Comparison of ENCODE assay signal across 9 mouse cellular contexts in genomic region chr17:72522381-72522780, GRCm38 (mm10).
DNase-seq lines count a peak whose midpoint lies in the region; ATAC-seq lines count a peak whose summit lies in the region.
"Had no signal": no experiment of that assay in that cellular context is flagged by ENCODE, and none has a peak within 500 bp of the region (broad histone marks: within the 10 kb centered on the region; RNA-seq: fewer than 3 reads in every experiment).

No protein-coding gene starts in this region.

- no peak overlapping the region for H3K9ac ChIP-seq in forebrain, embryonic 16.5 days (replicated peaks; ENCODE audit: low read depth, low read length)
- no peak overlapping the region for H3K9ac ChIP-seq in hindbrain, embryonic 16.5 days (ENCODE audit: low read depth, low read length)
- H3K9ac ChIP-seq: midbrain, embryonic 12.5 days had no signal

- H3K27ac ChIP-seq in forebrain, embryonic 16.5 days (ENCODE audit: low read length), result no peak overlapping the region
- H3K27ac ChIP-seq in hindbrain, embryonic 16.5 days (ENCODE audit: low read depth, low read length), result no peak overlapping the region
- H3K27ac ChIP-seq: midbrain, embryonic 12.5 days had no signal

- no peaks in the 10 kb centered on the region for H3K27me3 ChIP-seq in forebrain, embryonic 16.5 days (replicated peaks; ENCODE audit: control insufficient read depth, insufficient read depth, low read length)
- H3K27me3 ChIP-seq in hindbrain, embryonic 16.5 days (replicated peaks; ENCODE audit: control insufficient read depth, insufficient read depth, low read length), result no peaks in the 10 kb centered on the region
- H3K27me3 ChIP-seq: midbrain, embryonic 12.5 days had no signal

- H3K9me3 ChIP-seq in forebrain, embryonic 16.5 days (ENCODE audit: control insufficient read depth, low read length), result no peaks in the 10 kb centered on the region
- H3K9me3 ChIP-seq in hindbrain, embryonic 16.5 days (ENCODE audit: control insufficient read depth, low read length), result no peaks in the 10 kb centered on the region
- H3K9me3 ChIP-seq: midbrain, embryonic 12.5 days had no signal

- no peak overlapping the region for H3K4me2 ChIP-seq in forebrain, embryonic 16.5 days (ENCODE audit: low read length)
- no peak overlapping the region for H3K4me2 ChIP-seq in hindbrain, embryonic 16.5 days (ENCODE audit: low read length)
- H3K4me2 ChIP-seq: midbrain, embryonic 12.5 days had no signal

- H3K36me3 ChIP-seq in forebrain, embryonic 16.5 days (ENCODE audit: control insufficient read depth, insufficient read depth), result no peaks in the 10 kb centered on the region
- H3K36me3 ChIP-seq in hindbrain, embryonic 16.5 days (ENCODE audit: control insufficient read depth, insufficient read depth, low read length), result no peaks in the 10 kb centered on the region
- H3K36me3 ChIP-seq: midbrain, embryonic 12.5 days had no signal

- peak; percentile 84 for ATAC-seq in forebrain, embryonic 16.5 days
- ATAC-seq in hindbrain, embryonic 16.5 days, result peak; percentile 65

- peak; percentile 3 to 19 for DNase-seq in spleen, postnatal 10 days (ENCODE audit: low spot score in 2 of 2)
- no peak for DNase-seq in spleen, postnatal 14 days (ENCODE audit: low spot score in 2 of 2)
- peak; percentile 24 for DNase-seq in brain, embryonic 18.5 days (ENCODE audit: low read depth, low spot score)
- peak; percentile 76 to 88 for DNase-seq in left cerebral cortex, postnatal 25 days (ENCODE audit: low spot score in 2 of 2)
- DNase-seq in ovary, adult 18-20 months (ENCODE audit: low spot score), result peak; percentile 4
- DNase-seq in natural killer cell, adult 2 months (ENCODE audit: low spot score in 2 of 2), result no peak

- H3K4me3 ChIP-seq in forebrain, embryonic 16.5 days (replicated peaks; ENCODE audit: low read length), result no peak overlapping the region
- no peak overlapping the region for H3K4me3 ChIP-seq in hindbrain, embryonic 16.5 days (ENCODE audit: low read length)
- H3K4me3 ChIP-seq: midbrain, embryonic 12.5 days had no signal

- intact Hi-C loops in left cerebral cortex, postnatal 25 days (cut with DNase I), result loop anchor here (2.0 to 5.0 kb wide), 3 partner anchors 205 to 860 kb away; no protein-coding TSS in a partner anchor

- 0 out of 2 replicates have a peak, but pooled peaks cover 2% of the 10 kb centered on the region for H3K4me1 ChIP-seq in forebrain, embryonic 16.5 days (replicated peaks; ENCODE audit: control insufficient read depth, insufficient read depth, low read length)
- H3K4me1 ChIP-seq in hindbrain, embryonic 16.5 days (ENCODE audit: control insufficient read depth, insufficient read depth, low read depth, low read length), result no peaks in the 10 kb centered on the region
- H3K4me1 ChIP-seq: midbrain, embryonic 12.5 days had no signal

- 15% methylated on average over 4 of the region's 4 CpGs for WGBS in forebrain, embryonic 16.5 days
- WGBS in hindbrain, embryonic 16.5 days, result 17% methylated on average over 4 of the region's 4 CpGs

Comparison
In these comparisons a context has a peak if more than half of its experiments do, and no peak if none do; other contexts are left out.
1. DNase-seq: peak in spleen, postnatal 10 days (2 of 2), brain, embryonic 18.5 days (single experiment), left cerebral cortex, postnatal 25 days (2 of 2) and ovary, adult 18-20 months (single experiment); none in spleen, postnatal 14 days (0 of 2) and natural killer cell, adult 2 months (0 of 2).